Mouse (Mus musculus): ENCODE measurements around the gene Mc3r. TPM values are rescaled to one million over a fixed set of nuclear protein-coding genes. Genes with fewer than 3 reads are reported as not detected.

Gene Mc3r
- polyA plus RNA-seq, 1 experiment from 2014 or later = not detected

Other genes with a start within 250 kb of the Mc3r start
- gene Cbln4, start 205.0 kb upstream of the Mc3r start, polyA plus RNA-seq (2015; fragmentation: Nextera tagmentation; extraction: Ambion mirVana) = 4.2 and 4.6 TPM in 2 replicates
- 10.4 and 11.9 TPM in 2 replicates for gene Fam210b, start 97.1 kb downstream of the Mc3r start, polyA plus RNA-seq (2015; fragmentation: Nextera tagmentation; extraction: Ambion mirVana)
- gene Aurka, start 122.0 kb downstream of the Mc3r start, polyA plus RNA-seq (2015; fragmentation: Nextera tagmentation; extraction: Ambion mirVana) = 112 TPM in 2 replicates
- 40.3 and 42.7 TPM in 2 replicates for gene Cstf1, start 122.2 kb downstream of the Mc3r start, polyA plus RNA-seq (2015; fragmentation: Nextera tagmentation; extraction: Ambion mirVana)
- gene Cass4, start 145.3 kb downstream of the Mc3r start, polyA plus RNA-seq (2015; fragmentation: Nextera tagmentation; extraction: Ambion mirVana) = 0.15 and 0.29 TPM in 2 replicates
- gene Rtf2, start 192.1 kb downstream of the Mc3r start, polyA plus RNA-seq (2015; fragmentation: Nextera tagmentation; extraction: Ambion mirVana) = 68.9 and 74.8 TPM in 2 replicates
- gene Gcnt7, start 210.1 kb downstream of the Mc3r start, polyA plus RNA-seq (2015; fragmentation: Nextera tagmentation; extraction: Ambion mirVana) = 1.6 and 2.0 TPM in 2 replicates
- not detected in 2 replicates for gene Fam209, start 224.0 kb downstream of the Mc3r start, polyA plus RNA-seq (2015; fragmentation: Nextera tagmentation; extraction: Ambion mirVana)

Data from kidney, embryonic 15.5 days (tissue).